ENCODE assay signal across 10 mouse cellular contexts in genomic region chr12:40268313-40268712, GRCm38 (mm10).
"Had no signal": no experiment of that assay in that cellular context is flagged by ENCODE, and none has a peak within 500 bp of the region (broad histone marks: within the 10 kb centered on the region; RNA-seq: fewer than 3 reads in every experiment).

No protein-coding gene starts in this region.

- DNase-seq: lung, postnatal 4 days; midbrain, embryonic 14.5 days; retina, postnatal 1 day; right cerebral cortex, adult 18-20 months; right cerebral cortex, postnatal 25 days; right cerebral cortex, postnatal 4 days; spleen, adult 18-20 months; thymus, adult 18-20 months; thymus, postnatal 14 days; thymus, postnatal 36 days had no signal
